Mouse (Mus musculus) right cerebral cortex, adult 2 months (tissue): ENCODE measurements at regions not wholly inside any gene's neighbourhood (a gene's known extent, or its start where the extent isn't known, plus 50 kb on each side); places are given as distances from the start of the nearest gene placed in this dataset.

Source experiments
- DNase-seq, 2 experiments: peaks; one replicate each; pipeline ENCODE4 v3.0.0; 2021 to 2022; ENCODE audit warnings: low spot score in 2 of 2

GRCm38 (mm10) chr2:8296001-8296400, 786.6 kb upstream of the Celf2 start:
- no peak for DNase-seq

- DNase-seq: no peak
These were observed 782.0 kb upstream of the Celf2 start for GRCm38 (mm10) chr2:8291357-8291756.

- DNase-seq: no peak
These were observed 778.0 kb upstream of the Celf2 start for GRCm38 (mm10) chr2:8287403-8287802.

GRCm38 (mm10) chr2:8276127-8276773, 766.9 kb upstream of the Celf2 start:
- DNase-seq: peak; percentile 19 to 23
